Mouse (Mus musculus) limb, embryonic 13.5 days (tissue): ENCODE data around the gene Ints6l. TPM values are rescaled to one million over a fixed set of nuclear protein-coding genes. Genes with fewer than 3 reads are reported as not detected.

ENCODE experiments used
- ATAC-seq: fragments of 200-750 bp; cut with Nextera tagmentation; 2 replicates; pipeline ENCODE4 v1.8.0; 2017; ENCODE audit warnings: low read depth, moderate number of reproducible peaks, moderate TSS enrichment; ENCODE audit not compliant: low FRiP score
- H3K27ac ChIP-seq: fragments of 300-500 bp; sonication (generic); 2 replicates; pipeline ENCODE4 v1.5.1; 2015; ENCODE audit warnings: inconsistent platforms, mild to moderate bottlenecking, moderate library complexity
- H3K27me3 ChIP-seq: fragments of 300-500 bp; sonication (generic); 2 replicates; pipeline ENCODE4 v1.6.1; 2015; ENCODE audit warnings: mild to moderate bottlenecking, inconsistent platforms
- H3K36me3 ChIP-seq: fragments of 300-500 bp; sonication (generic); 2 replicates; pipeline ENCODE4 v1.6.1; 2015; ENCODE audit warnings: inconsistent platforms, mild to moderate bottlenecking, moderate library complexity
- H3K4me1 ChIP-seq: fragments of 300-500 bp; sonication (generic); 2 replicates; pipeline ENCODE4 v1.6.1; 2015; ENCODE audit warnings: inconsistent platforms
- H3K4me2 ChIP-seq: fragments of 300-500 bp; sonication (generic); replicated peaks from 2 replicates; pipeline ENCODE4 v1.6.1; 2015; ENCODE audit warnings: inconsistent platforms, mild to moderate bottlenecking, moderate library complexity
- H3K4me3 ChIP-seq: fragments of 300-500 bp; sonication (generic); 2 replicates; pipeline ENCODE4 v1.5.1; 2015; ENCODE audit warnings: moderate library complexity, mild to moderate bottlenecking, inconsistent platforms
- H3K9ac ChIP-seq: fragments of 300-500 bp; sonication (generic); 2 replicates; pipeline ENCODE4 v1.6.1; 2015; ENCODE audit warnings: mild to moderate bottlenecking, inconsistent platforms
- H3K9me3 ChIP-seq: fragments of 300-500 bp; sonication (generic); 2 replicates; pipeline ENCODE4 v1.6.1; 2016; ENCODE audit warnings: inconsistent platforms
- WGBS: fragments of 180-500 bp; shearing (Covaris S2); methylation state at CpG from one replicate; pipeline ENCODE4 v1.1.7; 2015; 5-methylcytosine and 5-hydroxymethylcytosine counted together
- polyA plus RNA-seq: library from polyadenylated mRNA; unstranded; fragments of >200 nt; fragmentation: Nextera tagmentation; extraction: Ambion mirVana; gene quantifications from 2 replicates; pipeline ENCODE4 v1.2.1, GENCODE M21; 2015

Ints6l gene
- 25.3 and 26.6 TPM in 2 replicates for polyA plus RNA-seq

GRCm38 (mm10) chrX:56454671-56455371 lies at the start of gene Ints6l:
Gene Ints6l, plus strand, starts transcription at chrX:56454857.
- Histone ChIP-seq H3K4me2 (peak within 1 kb of the TSS; percentile 64), H3K9ac (peak within 1 kb of the TSS; percentile 79), H3K4me1 (no peaks in the 10 kb centered on the region), H3K27ac (peak within 1 kb of the TSS; percentile 97), H3K36me3 (no peaks in the 10 kb centered on the region), H3K9me3 (no peaks in the 10 kb centered on the region), H3K4me3 (peak within 1 kb of the TSS; percentile 57), H3K27me3 (no peaks in the 10 kb centered on the region)
- peak; percentile 85 for ATAC-seq
- 19% methylated on average over 22 of the region's 22 CpGs for WGBS

- H3K9ac ChIP-seq, result no peak overlapping the region
- H3K36me3 ChIP-seq, result no peaks in the 10 kb centered on the region
- no peaks in the 10 kb centered on the region for H3K4me1 ChIP-seq
- no peak overlapping the region for H3K27ac ChIP-seq
- ATAC-seq, result no peak
- no peaks in the 10 kb centered on the region for H3K27me3 ChIP-seq
- 55% methylated on average over 1 of the region's 1 CpGs for WGBS
- H3K9me3 ChIP-seq, result no peaks in the 10 kb centered on the region
- H3K4me2 ChIP-seq, result no peak overlapping the region
- no peak overlapping the region for H3K4me3 ChIP-seq
Observed at GRCm38 (mm10) chrX:56405482-56405881, 49.2 kb upstream of the Ints6l start.

GRCm38 (mm10) chrX:56406128-56406527 lies 48.5 kb upstream of the Ints6l start:
- ATAC-seq, result no peak

GRCm38 (mm10) chrX:56416277-56416676 lies 38.4 kb upstream of the Ints6l start:
- Histone ChIP-seq H3K36me3 (no peaks in the 10 kb centered on the region), H3K4me2 (no peak overlapping the region), H3K9ac (no peak overlapping the region), H3K27ac (no peak overlapping the region), H3K27me3 (no peaks in the 10 kb centered on the region), H3K4me1 (no peaks in the 10 kb centered on the region), H3K9me3 (no peaks in the 10 kb centered on the region), H3K4me3 (no peak overlapping the region)
- ATAC-seq, result no peak
- 68% methylated on average over 3 of the region's 3 CpGs for WGBS

More at GRCm38 (mm10) chrX:56406128-56406527, 48.5 kb upstream of the Ints6l start:
- H3K27ac ChIP-seq, result no peak overlapping the region
- no peaks in the 10 kb centered on the region for H3K36me3 ChIP-seq
- 32% methylated on average over 5 of the region's 5 CpGs for WGBS
- H3K27me3 ChIP-seq, result no peaks in the 10 kb centered on the region
- no peak overlapping the region for H3K9ac ChIP-seq
- H3K4me3 ChIP-seq, result no peak overlapping the region
- H3K4me1 ChIP-seq, result no peaks in the 10 kb centered on the region
- H3K4me2 ChIP-seq, result no peak overlapping the region
- no peaks in the 10 kb centered on the region for H3K9me3 ChIP-seq

GRCm38 (mm10) chrX:56417541-56417940 lies 37.1 kb upstream of the Ints6l start:
- Histone ChIP-seq H3K9ac (no peak overlapping the region), H3K36me3 (no peaks in the 10 kb centered on the region), H3K9me3 (no peaks in the 10 kb centered on the region), H3K4me1 (no peaks in the 10 kb centered on the region), H3K4me3 (no peak overlapping the region), H3K27ac (no peak overlapping the region), H3K4me2 (no peak overlapping the region), H3K27me3 (no peaks in the 10 kb centered on the region)
- no peak for ATAC-seq
- WGBS, result 66% methylated on average over 4 of the region's 4 CpGs

GRCm38 (mm10) chrX:56430601-56431000 lies 24.1 kb upstream of the Ints6l start:
- no peak overlapping the region for H3K4me3 ChIP-seq
- no peak for ATAC-seq
- no peaks in the 10 kb centered on the region for H3K36me3 ChIP-seq
- WGBS, result 56% methylated on average over 2 of the region's 2 CpGs
- no peaks in the 10 kb centered on the region for H3K4me1 ChIP-seq
- no peak overlapping the region for H3K9ac ChIP-seq
- no peaks in the 10 kb centered on the region for H3K27me3 ChIP-seq
- no peak overlapping the region for H3K4me2 ChIP-seq
- H3K9me3 ChIP-seq, result no peaks in the 10 kb centered on the region
- H3K27ac ChIP-seq, result no peak overlapping the region

- H3K27ac ChIP-seq, result no peak overlapping the region
- no peaks in the 10 kb centered on the region for H3K27me3 ChIP-seq
- no peaks in the 10 kb centered on the region for H3K36me3 ChIP-seq
- no peaks in the 10 kb centered on the region for H3K9me3 ChIP-seq
- H3K4me2 ChIP-seq, result no peak overlapping the region
- no peaks in the 10 kb centered on the region for H3K4me1 ChIP-seq
- no peak for ATAC-seq
- 39% methylated on average over 7 of the region's 7 CpGs for WGBS
- H3K9ac ChIP-seq, result no peak overlapping the region
- H3K4me3 ChIP-seq, result no peak overlapping the region
Observed at GRCm38 (mm10) chrX:56435758-56436283, 18.8 kb upstream of the Ints6l start.

GRCm38 (mm10) chrX:56446487-56447428 lies 7.9 kb upstream of the Ints6l start:
- Histone ChIP-seq H3K27ac (no peak overlapping the region), H3K9ac (no peak overlapping the region), H3K27me3 (no peaks in the 10 kb centered on the region), H3K36me3 (no peaks in the 10 kb centered on the region), H3K9me3 (no peaks in the 10 kb centered on the region), H3K4me2 (no peak overlapping the region), H3K4me3 (no peak overlapping the region), H3K4me1 (no peaks in the 10 kb centered on the region)
- 72% methylated on average over 11 of the region's 11 CpGs for WGBS
- no peak for ATAC-seq

- Histone ChIP-seq H3K9me3 (no peaks in the 10 kb centered on the region), H3K27ac (no peak within 1 kb of the TSS), H3K9ac (no peak within 1 kb of the TSS), H3K4me1 (no peaks in the 10 kb centered on the region), H3K4me3 (no peak within 1 kb of the TSS), H3K4me2 (no peak within 1 kb of the TSS), H3K27me3 (no peaks in the 10 kb centered on the region), H3K36me3 (no peaks in the 10 kb centered on the region)
- 75% methylated on average over 4 of the region's 4 CpGs for WGBS
- no peak for ATAC-seq
Observed at GRCm38 (mm10) chrX:56447524-56448015, 7.1 kb upstream of the Ints6l start, which contains the start of gene Gm2174. Gene Gm2174, plus strand, starts transcription at chrX:56447965.

- peak; percentile 96 for ATAC-seq
- H3K4me2 ChIP-seq, result peak overlapping the region; percentile 64
Observed at GRCm38 (mm10) chrX:56455372-56456246, 952 bp downstream of the Ints6l start.

GRCm38 (mm10) chrX:56456379-56456778 lies 1.7 kb downstream of the Ints6l start:
- 18% methylated on average over 8 of the region's 8 CpGs for WGBS
- Histone ChIP-seq H3K4me2 (peak overlapping the region; percentile 64), H3K27me3 (no peaks in the 10 kb centered on the region), H3K9ac (peak overlapping the region; percentile 45; the same call in 1 of the 2 replicates), H3K27ac (peak overlapping the region; percentile 61), H3K4me1 (no peaks in the 10 kb centered on the region), H3K36me3 (no peaks in the 10 kb centered on the region), H3K4me3 (peak overlapping the region; percentile 57), H3K9me3 (no peaks in the 10 kb centered on the region)
- ATAC-seq, result 0 out of 2 replicates have a peak, but pooled peaks have one; percentile 1

More at GRCm38 (mm10) chrX:56455372-56456246, 952 bp downstream of the Ints6l start:
- H3K4me1 ChIP-seq, result no peaks in the 10 kb centered on the region
- H3K9ac ChIP-seq, result peak overlapping the region; percentile 79
- peak overlapping the region; percentile 57 for H3K4me3 ChIP-seq
- WGBS, result 16% methylated on average over 49 of the region's 65 CpGs
- H3K36me3 ChIP-seq, result no peaks in the 10 kb centered on the region
- H3K9me3 ChIP-seq, result no peaks in the 10 kb centered on the region
- H3K27me3 ChIP-seq, result no peaks in the 10 kb centered on the region
- H3K27ac ChIP-seq, result peak overlapping the region; percentile 97
